Mouse (Mus musculus) MEL (cell line): Measurements from ENCODE around the gene Rph3al.

ENCODE experiments used
- CTCF ChIP-seq, 3 experiments: IDR thresholded peaks in 2 of 3; conservative IDR thresholded peaks in 1 of 3; 2 replicates each; pipeline ENCODE4 v1.5.1; 2011 to 2012; ENCODE audit warnings: low read length in 3 of 3, low read depth in 2 of 3, mild to moderate bottlenecking in 2 of 3, improper control_type of control experiment in 1 of 3, inconsistent platforms in 1 of 3, mixed read lengths in 1 of 3, moderate library complexity in 1 of 3; ENCODE audit not compliant: control insufficient read depth in 1 of 3, insufficient read depth in 1 of 3, poor library complexity in 1 of 3, severe bottlenecking in 1 of 3
- EP300 ChIP-seq, 2 experiments: IDR thresholded peaks; 2 replicates each; pipeline ENCODE4 v1.6.1; 2011; ENCODE audit warnings: improper control_type of control experiment in 2 of 2, low read length in 2 of 2, low read depth in 1 of 2, mild to moderate bottlenecking in 1 of 2
- MAFK ChIP-seq: IDR thresholded peaks from 2 replicates; pipeline ENCODE4 v1.6.1; 2011; ENCODE audit warnings: low read depth, mild to moderate bottlenecking, low read length, improper control_type of control experiment, borderline replicate concordance
- MAX ChIP-seq: IDR thresholded peaks from 2 replicates; pipeline ENCODE4 v1.6.1; 2011; ENCODE audit warnings: low read length, improper control_type of control experiment
- NRF1 ChIP-seq: IDR thresholded peaks from 2 replicates; pipeline ENCODE4 v1.6.1; 2014; ENCODE audit warnings: low read depth, mild to moderate bottlenecking, inconsistent platforms, low read length, improper control_type of control experiment, moderate library complexity; ENCODE audit not compliant: poor library complexity, insufficient read depth, severe bottlenecking
- POLR2A ChIP-seq, 2 experiments: IDR thresholded peaks; 2 replicates each; pipeline ENCODE4 v1.6.1; 2011 to 2012; ENCODE audit warnings: low read length in 2 of 2, mild to moderate bottlenecking in 2 of 2, control low read depth in 1 of 2, improper control_type of control experiment in 1 of 2, low read depth in 1 of 2, moderate library complexity in 1 of 2; ENCODE audit not compliant: control insufficient read depth in 1 of 2, insufficient read depth in 1 of 2, poor library complexity in 1 of 2
- RCOR1 ChIP-seq: IDR thresholded peaks from 2 replicates; pipeline ENCODE4 v1.6.1; 2012; ENCODE audit warnings: low read depth, mild to moderate bottlenecking, inconsistent platforms, low read length, improper control_type of control experiment
- ZC3H11A ChIP-seq: IDR thresholded peaks from 2 replicates; pipeline ENCODE4 v1.6.1; 2012; ENCODE audit warnings: low read depth, mild to moderate bottlenecking, inconsistent platforms, low read length, improper control_type of control experiment

GRCm38 (mm10) chr11:75968761-75969160 lies 30.5 kb upstream of the Rph3al start:
- TF ChIP-seq EP300 (IDR thresholded peaks at IDR 0.05; ENCODE audit: low read depth in 1 of 2, low read length in 2 of 2) = no peak
- TF ChIP-seq CTCF (IDR thresholded peaks at IDR 0.05 in 2 of 3, conservative IDR thresholded peaks at IDR 0.05 in 1 of 3; ENCODE audit: control insufficient read depth in 1 of 3, insufficient read depth in 1 of 3, low read depth in 2 of 3, low read length in 3 of 3, poor library complexity in 1 of 3, severe bottlenecking in 1 of 3) = no peak
- TF ChIP-seq POLR2A (IDR thresholded peaks at IDR 0.05; ENCODE audit: control insufficient read depth in 1 of 2, insufficient read depth in 1 of 2, low read depth in 1 of 2, low read length in 2 of 2, poor library complexity in 1 of 2) = no peak
- TF ChIP-seq NRF1 = no peak
- TF ChIP-seq MAX = no peak
- TF ChIP-seq MAFK = no peak
- no peak for TF ChIP-seq ZC3H11A
- TF ChIP-seq RCOR1 = no peak
